Mouse (Mus musculus): ENCODE results near the gene Angel1.

Angel1 gene

GRCm38 (mm10) chr12:86679546-86679930, 46.7 kb downstream of the Angel1 start:
- in situ Hi-C loops (cut with MboI, MseI), result no loop called here

DNA sequence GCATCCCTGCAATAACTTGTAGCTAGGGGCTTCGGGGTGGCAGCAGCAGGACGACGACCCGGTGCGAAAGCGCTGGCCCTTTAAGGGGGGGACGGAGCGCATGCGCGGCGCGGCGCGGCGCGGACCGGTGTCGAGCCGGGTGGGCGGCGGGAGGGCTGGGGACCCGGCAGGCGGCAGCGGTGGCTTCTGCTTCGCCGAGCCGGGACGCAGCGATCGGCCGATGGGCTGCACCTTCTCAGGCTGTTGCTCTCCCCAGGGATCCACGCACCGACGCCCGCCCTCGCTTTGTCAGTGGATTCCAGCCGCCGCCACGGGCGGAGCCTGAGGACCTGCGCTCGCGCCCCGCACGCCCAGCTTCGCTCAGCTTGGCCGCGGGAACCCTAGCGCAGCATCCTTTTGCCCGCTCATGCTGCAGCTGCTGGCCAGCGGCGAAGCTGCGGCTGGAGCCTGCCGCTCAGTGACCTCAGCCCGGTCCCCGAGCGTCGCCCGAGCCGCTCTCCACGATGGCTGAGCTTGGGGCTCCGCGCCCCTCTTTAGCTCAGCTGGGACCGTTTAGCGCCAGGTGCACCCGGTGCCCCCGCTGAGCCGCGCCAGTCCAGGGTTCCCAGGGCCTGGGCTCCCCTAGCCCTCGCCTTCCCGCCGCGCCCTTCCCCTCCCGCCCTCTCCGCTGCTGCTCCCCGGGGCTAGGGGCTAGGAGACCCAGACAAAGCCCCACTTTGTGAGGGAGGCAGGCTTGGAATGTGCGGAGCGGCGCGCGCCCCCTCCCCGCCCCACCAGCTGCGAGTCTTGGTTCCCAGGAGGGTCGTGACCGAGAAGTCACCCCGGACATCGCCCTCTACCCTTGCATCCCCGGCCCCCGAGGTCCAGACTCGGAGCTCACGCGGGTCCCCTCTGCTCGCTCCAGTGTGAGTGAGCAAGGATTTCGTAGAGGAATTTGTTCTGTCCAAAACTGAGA, 47.4 kb downstream of the Angel1 start, which contains the start of gene Vash1:
Vash1 (plus strand) TSS at position 110 of the 955 bp plus-strand sequence.
- in situ Hi-C loops (cut with MboI, MseI), result no loop called here

- in situ Hi-C loops (cut with MboI, MseI), result no loop called here
Measured at GRCm38 (mm10) chr12:86672507-86672906, 53.8 kb downstream of the Angel1 start.

- in situ Hi-C loops (cut with MboI, MseI), result no loop called here
Measured at GRCm38 (mm10) chr12:86672105-86672504, 54.2 kb downstream of the Angel1 start.

DNA sequence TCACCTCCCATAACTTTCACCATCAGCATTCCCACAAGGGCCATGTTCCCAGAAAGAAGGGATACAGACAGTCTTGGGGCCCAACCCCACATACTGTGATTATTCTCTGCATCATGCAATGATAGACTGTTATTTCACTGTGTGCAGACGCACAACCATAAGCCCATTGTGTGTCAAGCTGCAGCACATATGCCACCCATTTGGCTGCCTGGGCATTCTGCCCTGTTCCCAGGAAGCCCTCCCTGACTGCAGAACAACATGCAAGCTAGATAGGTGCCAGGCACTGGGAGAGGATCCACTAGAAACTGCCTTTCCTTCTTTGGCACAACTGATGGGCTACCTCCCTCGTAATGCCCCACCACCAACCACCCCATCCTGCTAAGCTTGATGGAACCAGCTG, 57.9 kb downstream of the Angel1 start:
- in situ Hi-C loops (cut with MboI, MseI), result no loop called here

GRCm38 (mm10) chr12:86665656-86666055, 60.6 kb downstream of the Angel1 start:
- in situ Hi-C loops (cut with MboI, MseI), result no loop called here

DNA sequence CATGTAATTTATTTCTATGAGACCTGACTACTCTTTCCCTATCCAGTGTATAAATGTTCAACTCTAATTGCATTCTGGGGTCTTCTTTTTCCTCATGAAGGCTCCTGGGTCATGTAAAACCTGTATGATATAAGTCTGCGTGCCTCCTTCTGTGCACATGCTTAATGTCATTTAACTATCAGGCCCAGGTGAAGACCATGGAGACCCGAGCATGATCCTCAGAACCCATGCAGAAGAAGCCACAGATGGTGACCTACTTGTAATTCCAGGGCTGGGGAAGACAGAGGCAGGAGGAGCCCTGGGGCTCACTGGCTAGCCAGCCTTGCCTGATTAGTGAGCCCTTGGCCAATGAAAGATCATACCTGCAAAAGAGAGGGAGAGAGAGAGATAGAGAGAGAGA, 65.8 kb downstream of the Angel1 start:
- in situ Hi-C loops (cut with MboI, MseI), result no loop called here

GRCm38 (mm10) chr12:86659447-86659968, 66.8 kb downstream of the Angel1 start:
- in situ Hi-C loops (cut with MboI, MseI), result no loop called here

- in situ Hi-C loops (cut with MboI, MseI), result no loop called here
Measured at GRCm38 (mm10) chr12:86652570-86653041, 73.7 kb downstream of the Angel1 start.

- in situ Hi-C loops (cut with MboI, MseI), result no loop called here
Measured at GRCm38 (mm10) chr12:86651301-86651860, 74.9 kb downstream of the Angel1 start.
